Mouse (Mus musculus) layer of hippocampus, adult 2 months (tissue): ENCODE measurements at regions not wholly inside any gene's neighbourhood (a gene's known extent, or its start where the extent isn't known, plus 50 kb on each side); places are given as distances from the start of the nearest gene placed in this dataset.
"Not testable (repeated sequence)": the region's sequence is repeated elsewhere in the genome, so short reads cannot be mapped to it uniquely, and the experiment has no call there.

Experiments
- DNase-seq, 2 experiments: peaks; one replicate each; pipeline ENCODE4 v3.0.0; 2022; ENCODE audit warnings: low spot score in 2 of 2
- H3K27ac ChIP-seq: fragments of 200-600 bp; 2 replicates; pipeline ENCODE4 v1.8.1; 2022
- H3K4me3 ChIP-seq: fragments of 200-600 bp; 2 replicates; pipeline ENCODE4 v1.8.1; 2022; ENCODE audit warnings: mild to moderate bottlenecking
- CTCF ChIP-seq: fragments of 200-600 bp; conservative IDR thresholded peaks from 2 replicates; pipeline ENCODE4 v1.8.1; 2022; ENCODE audit warnings: antibody characterized with exemption, mild to moderate bottlenecking, moderate library complexity

DNA sequence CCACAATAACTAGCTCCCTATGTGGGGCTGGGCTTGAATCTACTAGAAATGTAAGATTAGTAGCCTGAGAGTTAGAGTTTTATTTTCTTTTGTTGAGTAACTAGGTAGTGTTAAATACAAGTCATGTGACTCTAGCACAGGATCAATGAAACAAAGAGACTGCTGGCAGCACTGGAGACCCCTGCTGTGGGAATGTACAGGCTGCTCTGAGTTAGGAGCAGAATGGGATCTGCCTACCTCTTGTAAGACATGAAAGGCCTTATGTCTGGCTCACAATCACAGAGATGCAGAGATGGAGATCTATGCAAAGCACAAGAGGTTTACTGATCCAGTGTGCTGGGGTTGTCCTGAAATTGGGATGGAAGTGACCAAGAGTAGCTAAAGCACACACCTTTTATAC is 193.9 kb upstream of the Kcnmb2 start:
- DNase-seq, H3K4me3 ChIP-seq: not testable (repeated sequence)

DNA sequence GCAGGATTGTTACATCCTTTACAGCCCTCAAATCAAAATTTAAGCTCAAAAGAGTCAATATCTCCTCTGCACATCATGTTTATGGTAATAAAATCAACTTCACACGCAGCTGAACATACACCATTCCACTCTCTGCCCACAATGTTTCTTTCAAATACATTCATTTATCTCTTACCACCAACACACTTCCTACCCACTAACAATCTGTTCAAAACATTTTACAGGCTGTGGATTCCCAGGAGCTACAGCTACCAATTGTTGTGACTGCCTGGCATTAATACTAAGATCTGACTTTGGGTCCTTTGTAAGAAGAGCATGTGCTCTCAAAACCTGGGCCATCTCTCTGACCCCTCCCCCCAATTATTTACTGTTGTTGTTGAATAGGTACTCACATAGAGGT is 161.0 kb upstream of the Kcnmb2 start:
- no peak overlapping the region for H3K27ac ChIP-seq

More for the DNA sequence above, 193.9 kb upstream of the Kcnmb2 start:
- not testable (repeated sequence) for H3K27ac ChIP-seq

DNA sequence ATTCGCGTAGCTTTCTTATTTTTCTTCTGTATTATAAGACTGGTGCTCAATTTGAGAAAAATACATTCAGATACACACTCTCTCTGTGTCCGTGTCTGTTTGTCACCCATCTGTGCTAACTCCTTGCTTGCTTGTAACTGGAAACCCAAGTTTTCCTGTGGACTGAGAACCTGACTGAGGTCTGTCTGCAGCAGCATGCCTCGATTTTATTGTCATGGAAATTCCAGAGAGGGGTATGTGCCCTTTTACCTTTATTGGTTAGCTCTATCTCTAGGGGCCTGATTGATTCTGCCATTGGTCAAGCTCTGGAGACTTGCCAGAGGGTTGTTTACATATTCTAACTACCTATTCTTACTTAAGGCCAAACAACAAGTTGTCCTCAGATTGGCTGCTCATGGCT is 146.4 kb upstream of the Kcnmb2 start:
- no peak overlapping the region for H3K27ac ChIP-seq
- no peak for DNase-seq
- TF ChIP-seq CTCF: no peak
- no peak overlapping the region for H3K4me3 ChIP-seq

More for the DNA sequence above, 161.0 kb upstream of the Kcnmb2 start:
- DNase-seq: peak; percentile 10 to 43
- H3K4me3 ChIP-seq: no peak overlapping the region
- TF ChIP-seq CTCF: no peak

- TF ChIP-seq CTCF: peak; percentile 81
- Histone ChIP-seq H3K27ac (no peak overlapping the region), H3K4me3 (no peak overlapping the region)
- peak in 1 of 2 experiments; percentile 10 for DNase-seq
Measured at GRCm38 (mm10) chr3:31769193-31769592, 133.1 kb upstream of the Kcnmb2 start.

GRCm38 (mm10) chr3:31790342-31790970 is 111.9 kb upstream of the Kcnmb2 start:
- TF ChIP-seq CTCF: peak; percentile 87
- H3K27ac ChIP-seq: no peak overlapping the region
- H3K4me3 ChIP-seq: no peak overlapping the region
- DNase-seq: peak; percentile 35 to 66

GRCm38 (mm10) chr3:31793466-31794040 is 108.8 kb upstream of the Kcnmb2 start:
- TF ChIP-seq CTCF: no peak
- DNase-seq: peak in 1 of 2 experiments; percentile 48
- Histone ChIP-seq H3K27ac (no peak overlapping the region), H3K4me3 (no peak overlapping the region)

GRCm38 (mm10) chr3:31796621-31797020 is 105.7 kb upstream of the Kcnmb2 start:
- no peak for DNase-seq

DNA sequence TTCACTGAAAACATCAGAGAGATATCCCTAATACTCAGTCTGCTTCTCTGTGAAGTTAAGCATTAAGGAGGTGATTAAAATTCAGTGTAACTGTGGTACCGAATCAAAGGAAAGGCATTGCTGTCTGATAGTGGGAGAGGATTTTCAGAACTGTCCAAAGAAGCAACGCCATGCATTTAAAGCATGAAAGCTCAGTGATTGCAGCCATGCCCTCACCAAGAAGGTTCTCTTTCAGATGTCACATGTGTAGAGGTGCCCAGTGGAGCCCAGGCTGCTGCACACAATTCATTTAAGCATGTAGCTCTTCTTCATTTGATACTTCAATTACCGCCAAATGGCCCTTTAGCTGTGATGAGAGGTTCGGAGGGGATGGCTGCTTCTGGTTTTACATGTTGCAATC is 103.1 kb upstream of the Kcnmb2 start:
- Histone ChIP-seq H3K4me3 (no peak overlapping the region), H3K27ac (no peak overlapping the region)
- no peak for DNase-seq
- no peak for TF ChIP-seq CTCF

More at GRCm38 (mm10) chr3:31796621-31797020, 105.7 kb upstream of the Kcnmb2 start:
- Histone ChIP-seq H3K4me3 (no peak overlapping the region), H3K27ac (no peak overlapping the region)
- TF ChIP-seq CTCF: no peak

- Histone ChIP-seq H3K4me3 (no peak overlapping the region), H3K27ac (no peak overlapping the region)
- no peak for DNase-seq
- no peak for TF ChIP-seq CTCF
Measured at GRCm38 (mm10) chr3:31804038-31804437, 98.3 kb upstream of the Kcnmb2 start.

DNA sequence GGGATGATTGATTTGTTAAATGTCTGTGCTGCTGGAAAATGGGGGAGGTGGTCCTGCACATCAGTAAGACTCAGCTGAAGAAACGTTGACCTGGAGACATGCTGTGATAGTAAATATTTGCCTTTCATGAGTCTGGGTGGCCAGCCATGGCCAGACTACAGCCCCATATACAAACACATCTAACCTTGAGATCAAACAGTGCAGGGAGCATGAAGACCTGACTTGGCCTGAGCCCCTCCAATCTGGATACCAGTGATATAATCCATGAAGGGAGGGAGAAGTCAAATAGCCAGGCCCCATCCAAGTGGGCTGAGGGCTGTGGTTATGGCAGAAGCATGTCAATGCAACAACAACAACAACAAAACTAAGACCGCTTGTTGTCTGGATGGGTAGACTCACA is 94.6 kb upstream of the Kcnmb2 start:
- no peak for DNase-seq
- no peak for TF ChIP-seq CTCF
- no peak overlapping the region for H3K27ac ChIP-seq

GRCm38 (mm10) chr3:31809131-31809530 is 93.2 kb upstream of the Kcnmb2 start:
- not testable (repeated sequence) for H3K4me3 ChIP-seq, DNase-seq, H3K27ac ChIP-seq

More for the DNA sequence above, 94.6 kb upstream of the Kcnmb2 start:
- H3K4me3 ChIP-seq: no peak overlapping the region

GRCm38 (mm10) chr3:31811232-31811631 is 91.1 kb upstream of the Kcnmb2 start:
- H3K4me3 ChIP-seq: no peak overlapping the region
- no peak overlapping the region for H3K27ac ChIP-seq
- TF ChIP-seq CTCF: no peak
- DNase-seq: no peak

DNA sequence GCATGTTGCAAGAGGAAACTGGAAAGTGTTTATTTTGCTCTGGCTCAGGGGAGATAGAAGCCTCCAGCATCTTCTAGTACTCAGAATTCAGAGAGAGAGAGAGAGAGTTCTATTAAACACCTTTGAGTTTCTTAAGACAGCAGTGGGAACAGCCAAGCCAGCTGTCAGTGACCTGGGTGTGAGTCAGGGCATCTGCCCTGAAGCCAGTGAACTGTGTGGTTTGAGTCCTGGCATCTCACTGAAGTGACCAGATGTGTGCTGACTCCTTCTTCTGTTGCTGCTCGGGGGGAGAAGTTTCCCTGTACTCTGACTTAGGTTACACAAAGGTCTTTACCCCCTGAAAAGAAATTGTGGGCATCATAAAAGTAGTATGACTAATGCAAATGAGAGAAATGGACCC is 70.4 kb upstream of the Kcnmb2 start:
- Histone ChIP-seq H3K4me3 (no peak overlapping the region), H3K27ac (no peak overlapping the region)
- no peak for DNase-seq
- TF ChIP-seq CTCF: no peak

- no peak overlapping the region for H3K27ac ChIP-seq
- H3K4me3 ChIP-seq: no peak overlapping the region
- no peak for DNase-seq
- TF ChIP-seq CTCF: no peak
Measured at GRCm38 (mm10) chr3:31841253-31841652, 61.1 kb upstream of the Kcnmb2 start.
